Mouse (Mus musculus): ENCODE measurements around the gene Tkt. TPM values are rescaled to one million over a fixed set of nuclear protein-coding genes. Genes with fewer than 3 reads are reported as not detected.

Gene Tkt
- total RNA-seq, 2 experiments from 2014 or later = 314 to 322 TPM

DNA sequence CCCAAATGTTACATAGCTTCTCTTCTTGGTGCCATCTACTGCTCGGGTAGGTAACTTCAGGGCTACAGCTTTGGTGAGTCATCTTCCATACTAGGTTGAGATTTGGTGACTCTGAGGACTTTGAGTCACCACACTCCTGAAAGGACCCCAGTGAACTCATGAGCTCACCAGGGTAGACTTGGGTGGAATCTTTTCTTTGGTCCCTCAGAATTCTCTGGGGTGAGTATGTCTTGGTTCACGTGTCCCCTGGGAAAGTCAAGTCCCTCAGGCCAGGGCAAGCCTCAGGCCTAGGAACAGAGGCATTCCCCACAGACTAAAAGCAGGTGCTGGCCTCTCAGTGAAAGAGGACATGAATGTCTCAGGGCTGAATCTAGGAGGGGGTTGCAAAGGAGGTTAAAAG lies 35.9 kb downstream of the Tkt start:
- intact Hi-C loops (cut with DNase I) = no loop called here
- no peak for DNase-seq

DNA sequence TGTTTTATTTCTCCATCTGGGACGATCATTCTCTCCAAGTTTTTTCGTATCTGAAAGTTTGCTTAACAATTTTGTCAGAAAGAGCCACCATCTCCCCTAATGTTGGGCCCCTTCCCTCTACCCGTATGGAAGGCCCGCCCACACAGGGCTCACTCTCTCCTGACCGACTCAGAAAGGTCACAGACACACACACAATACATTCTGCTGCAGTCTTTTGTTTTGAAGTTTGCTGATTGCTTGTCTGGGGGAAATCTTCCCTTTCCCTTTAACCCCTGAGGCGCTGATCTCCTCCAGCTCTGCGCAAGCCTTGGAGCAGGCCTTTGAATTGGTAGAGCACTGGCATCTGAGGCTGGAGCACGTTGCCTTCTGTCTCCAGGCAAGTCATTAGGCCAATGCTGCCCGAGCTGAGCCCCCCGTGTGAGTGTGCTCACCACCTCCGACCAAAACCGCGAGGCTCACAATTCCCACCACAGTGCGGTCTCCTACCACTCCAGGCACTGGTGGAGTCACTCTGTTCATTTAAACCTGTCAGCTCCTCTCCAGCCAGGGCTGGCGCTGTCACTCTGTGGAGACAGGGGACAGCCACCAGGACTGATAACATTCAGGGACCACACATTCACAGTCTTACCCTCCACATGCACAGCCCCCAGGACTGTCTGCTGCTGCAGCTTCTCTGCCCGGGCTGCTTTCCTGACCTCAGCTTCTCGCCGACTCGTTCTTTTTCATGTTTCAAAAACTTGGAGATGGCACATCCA lies 36.5 kb downstream of the Tkt start:
- DNase-seq = no peak
- intact Hi-C loops (cut with DNase I) = no loop called here

DNA sequence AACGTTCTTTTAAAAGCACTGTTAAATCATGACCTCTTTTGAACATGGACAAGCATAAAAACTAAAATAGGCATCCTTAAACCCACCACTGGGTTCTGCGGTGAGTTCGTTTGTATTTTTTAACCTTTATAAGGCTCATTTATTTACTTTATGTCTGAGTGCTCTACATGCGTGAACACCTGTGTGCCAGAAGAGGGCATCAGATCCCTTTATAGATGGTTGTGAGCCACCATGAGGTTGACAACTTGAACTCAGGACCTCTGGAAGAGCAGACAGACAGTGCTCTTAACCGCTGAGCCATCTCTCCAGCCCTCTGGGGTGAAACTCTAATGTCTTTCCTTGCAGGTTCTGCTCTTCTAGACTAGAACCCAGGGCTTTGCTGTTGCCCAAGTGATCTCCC lies 37.2 kb downstream of the Tkt start:
- no peak for DNase-seq
- intact Hi-C loops (cut with DNase I) = no loop called here

DNA sequence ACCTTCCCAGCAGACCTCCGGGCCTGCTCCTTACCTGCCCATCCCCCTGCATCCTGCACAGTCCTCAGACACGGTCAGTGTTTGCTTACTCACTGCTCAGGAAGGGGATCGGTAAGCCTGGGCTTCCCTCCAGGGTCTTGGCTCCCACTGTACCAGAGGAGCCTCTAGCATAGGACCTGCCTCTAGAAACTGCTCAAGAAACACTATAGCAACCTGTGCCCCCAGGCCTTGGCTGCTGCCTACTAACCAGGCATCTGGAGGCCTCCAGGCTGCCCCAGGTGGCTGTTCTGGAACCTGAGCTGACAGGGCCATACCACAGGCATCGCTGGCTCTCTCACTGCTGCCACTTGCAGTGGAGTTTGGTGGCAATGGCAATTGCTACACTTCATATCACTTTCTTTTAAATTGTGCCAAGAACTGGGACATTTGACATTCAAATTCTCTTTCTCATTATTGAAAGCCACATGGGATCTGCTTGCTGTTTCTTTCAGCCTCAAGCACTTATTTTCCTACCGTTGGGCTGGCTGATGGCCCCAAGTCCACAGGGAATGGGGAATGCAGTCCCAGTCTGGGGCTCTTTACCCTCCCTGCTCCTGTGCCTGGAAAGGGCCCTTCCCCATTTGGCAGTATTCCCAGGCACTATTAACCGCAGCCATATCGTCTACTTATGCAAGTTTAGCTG lies 38.8 kb downstream of the Tkt start:
- peak; percentile 36 for DNase-seq
- intact Hi-C loops (cut with DNase I) = no loop called here

DNA sequence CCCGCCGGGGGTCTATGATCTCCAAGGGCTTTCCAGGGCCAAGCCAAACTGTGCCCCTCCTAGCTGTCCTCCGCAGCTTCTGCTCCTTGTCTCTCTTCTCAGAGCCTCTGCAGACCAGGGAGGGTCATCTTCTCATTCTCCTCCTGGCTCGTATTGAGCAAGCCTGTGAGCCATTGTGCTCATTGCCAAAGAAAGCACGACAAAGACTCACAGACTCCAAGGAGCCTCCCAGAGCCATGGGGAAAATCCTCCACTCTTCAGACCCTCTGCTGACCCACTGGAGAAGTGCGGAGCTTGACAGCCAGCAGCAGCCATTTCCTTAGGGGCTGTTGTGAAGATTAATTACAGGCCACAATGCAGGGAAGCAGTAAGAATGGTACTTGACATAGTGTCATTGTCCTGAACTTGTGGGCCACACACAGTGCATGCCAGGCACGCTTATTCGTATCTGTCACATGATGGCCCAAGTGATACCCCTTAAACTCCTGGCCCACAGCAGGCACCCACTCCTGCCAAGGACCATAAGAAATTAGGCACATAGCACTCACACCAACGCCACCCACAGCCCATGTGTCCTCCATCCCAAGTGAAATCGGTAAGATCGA lies 42.0 kb downstream of the Tkt start:
- no peak for DNase-seq
- intact Hi-C loops (cut with DNase I) = loop anchor here (5.0 kb wide), 1 partner anchor 82 kb away; no protein-coding TSS in a partner anchor

DNA sequence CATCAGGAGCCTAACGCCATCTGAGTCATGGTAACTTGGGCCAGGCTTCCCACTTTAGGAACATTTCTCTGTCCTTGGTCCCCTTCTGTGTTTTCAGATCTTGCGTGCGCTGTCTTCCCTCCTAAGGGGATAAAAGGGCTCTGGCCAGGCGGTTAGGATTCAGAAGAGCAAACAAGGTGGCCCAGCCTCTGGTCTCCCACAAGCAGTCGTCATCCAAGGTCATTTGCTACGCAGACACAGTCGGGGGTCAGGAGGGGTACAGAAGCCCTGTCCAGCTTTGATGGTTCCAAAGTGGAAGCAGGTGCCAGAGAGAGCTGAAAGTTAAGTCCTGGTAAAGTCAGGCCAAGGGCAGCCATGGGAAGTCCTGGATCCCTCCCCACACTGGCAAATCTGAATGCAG lies 42.8 kb downstream of the Tkt start:
- intact Hi-C loops (cut with DNase I) = loop anchor here (5.0 kb wide), 1 partner anchor 81 kb away; no protein-coding TSS in a partner anchor
- no peak for DNase-seq

DNA sequence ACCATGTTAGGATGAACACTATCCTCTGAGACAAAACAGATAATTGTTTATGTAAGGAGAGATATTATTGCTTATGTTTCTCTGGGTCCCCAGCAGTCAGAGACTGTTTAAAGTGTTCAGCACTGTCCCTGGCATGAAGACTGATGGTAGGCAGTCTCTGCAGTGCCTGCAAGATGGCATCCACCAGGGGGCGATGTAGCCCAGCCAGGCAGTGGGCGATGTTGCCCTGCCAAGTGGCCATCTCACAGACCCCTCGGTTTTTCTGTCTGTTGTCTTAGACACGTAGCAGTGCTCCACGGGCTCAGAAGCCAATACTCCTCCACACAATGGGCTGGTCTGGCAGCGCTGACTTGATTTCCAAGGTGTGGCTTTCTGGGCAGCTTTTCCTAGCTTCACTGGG lies 43.3 kb downstream of the Tkt start:
- intact Hi-C loops (cut with DNase I) = loop anchor here (5.0 kb wide), 1 partner anchor 81 kb away; no protein-coding TSS in a partner anchor
- DNase-seq = peak; percentile 91

DNA sequence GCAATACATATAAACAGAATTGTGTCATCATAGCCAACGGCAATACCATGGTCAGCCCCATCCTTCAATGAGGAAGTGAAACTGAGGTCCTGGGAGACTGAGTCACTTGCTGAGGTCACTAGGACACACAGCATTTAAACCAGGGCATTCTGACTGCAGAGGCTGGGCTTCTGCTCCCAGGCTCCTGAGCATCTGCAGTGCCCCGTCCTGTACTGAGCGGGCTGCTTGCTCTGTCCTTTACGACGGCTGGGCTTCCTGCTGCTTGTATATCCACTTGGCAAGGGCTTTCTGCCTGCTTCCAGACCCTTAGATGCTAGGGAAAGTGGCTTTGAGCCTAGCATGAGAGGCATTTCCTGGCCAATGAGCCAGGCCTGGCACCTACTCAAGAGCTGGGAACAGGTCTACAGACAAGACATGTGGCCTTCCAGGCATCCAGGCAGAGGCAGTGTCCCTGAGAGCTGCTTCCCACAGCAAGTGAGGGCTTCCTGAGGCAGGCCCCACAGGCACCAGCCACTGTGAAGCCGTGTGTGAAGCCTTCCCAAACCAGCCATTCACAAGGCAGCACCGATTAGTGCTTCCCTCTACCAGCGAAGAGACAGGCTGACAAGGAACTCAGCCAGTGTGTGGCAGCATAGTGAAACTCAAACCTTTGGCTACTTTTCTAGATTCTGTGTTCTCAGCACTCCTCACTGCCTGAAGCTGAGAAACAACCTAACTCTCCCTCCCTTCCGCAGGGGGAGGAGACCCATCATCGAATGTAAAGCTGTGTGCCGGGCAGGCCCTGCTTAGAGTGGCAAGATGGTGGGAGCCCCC lies 45.3 kb downstream of the Tkt start:
- DNase-seq = peak; percentile 90
- intact Hi-C loops (cut with DNase I) = loop anchor here (5.0 kb wide), 1 partner anchor 79 kb away; no protein-coding TSS in a partner anchor

DNA sequence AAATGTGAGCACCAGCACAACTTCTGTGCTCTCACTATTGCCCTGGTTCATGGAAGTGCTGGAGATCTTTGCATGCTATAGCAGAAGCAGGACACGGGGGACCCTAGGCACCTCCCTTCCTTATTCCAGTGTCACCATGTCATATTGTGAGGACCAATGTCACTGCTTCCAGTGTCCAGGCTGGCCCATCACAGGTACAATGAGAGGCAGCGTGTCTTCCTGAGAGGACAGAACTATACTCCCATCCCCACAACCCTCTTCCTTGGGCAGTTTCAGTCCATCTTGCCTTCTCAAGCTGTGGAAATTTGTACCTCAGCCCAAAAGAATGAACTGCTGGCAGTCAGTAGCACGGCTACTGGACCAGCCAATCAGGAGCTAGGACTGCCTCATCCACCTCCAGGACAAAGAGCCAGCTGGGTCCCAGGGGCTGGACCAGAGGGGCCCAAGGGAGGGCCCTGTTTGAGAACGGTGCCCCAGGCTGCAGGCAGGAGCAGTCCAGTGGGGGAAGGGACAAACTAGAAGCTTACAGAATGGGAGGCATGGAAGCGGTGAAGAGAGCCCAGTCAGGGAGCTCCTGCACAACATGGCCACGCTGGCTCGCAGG lies 46.0 kb downstream of the Tkt start:
- peak; percentile 59 for DNase-seq
- intact Hi-C loops (cut with DNase I) = loop anchor here (5.0 kb wide), 1 partner anchor 78 kb away; no protein-coding TSS in a partner anchor

DNA sequence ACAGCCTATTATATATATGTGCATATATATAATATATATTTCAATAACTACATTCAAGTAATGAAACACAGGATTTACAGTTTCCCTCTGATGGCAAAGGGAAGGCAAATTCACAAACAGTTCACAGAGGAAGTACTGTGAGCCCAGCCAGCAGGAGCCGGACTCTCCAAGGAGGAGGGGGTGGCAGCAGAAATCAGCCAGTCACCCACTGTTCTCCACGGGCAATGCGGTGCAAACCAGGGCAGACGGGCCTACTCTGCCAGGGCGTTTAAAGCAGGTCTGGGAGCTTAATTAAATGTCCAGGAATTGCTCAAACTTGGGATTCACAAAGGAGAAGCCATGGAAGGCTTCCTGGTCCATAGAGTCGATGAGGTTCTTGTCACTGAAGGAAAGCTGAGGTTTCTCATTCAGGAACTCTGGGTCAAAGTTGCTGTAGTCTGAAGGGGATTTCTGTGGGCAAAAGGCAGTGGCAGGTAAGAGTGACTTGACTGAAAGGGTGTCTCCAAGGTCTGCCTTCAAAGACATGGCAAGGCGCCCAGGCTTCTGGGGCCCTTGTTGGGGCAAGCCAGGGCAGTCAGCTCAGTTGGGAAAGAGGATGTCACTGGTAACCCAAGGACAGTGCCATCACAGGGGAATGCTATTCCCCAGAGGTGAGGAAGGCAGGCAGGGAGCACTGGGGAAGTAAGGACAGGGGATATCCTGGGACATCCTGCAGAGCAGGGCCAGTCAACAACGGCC lies 47.6 kb downstream of the Tkt start:
- no peak for DNase-seq
- intact Hi-C loops (cut with DNase I) = no loop called here

DNA sequence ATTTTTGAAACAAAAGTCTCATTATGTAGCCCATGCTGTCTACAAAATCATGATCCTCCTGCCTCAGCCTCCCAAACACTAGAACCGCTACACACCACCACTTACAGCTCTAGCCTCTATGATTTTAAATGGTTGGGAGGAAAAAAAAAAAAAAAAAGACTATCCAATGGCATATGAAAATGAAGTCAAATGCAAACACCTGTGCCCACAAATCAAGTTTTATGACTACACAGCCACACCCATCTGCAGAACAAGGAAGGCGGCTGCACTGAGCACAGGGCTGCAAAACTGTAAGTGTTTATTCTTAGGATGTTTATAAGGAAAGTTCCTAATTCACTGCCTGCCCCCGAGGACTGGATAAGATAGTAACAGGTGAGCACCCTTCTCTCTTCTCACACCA lies 48.2 kb downstream of the Tkt start:
- no peak for DNase-seq
- intact Hi-C loops (cut with DNase I) = no loop called here

DNA sequence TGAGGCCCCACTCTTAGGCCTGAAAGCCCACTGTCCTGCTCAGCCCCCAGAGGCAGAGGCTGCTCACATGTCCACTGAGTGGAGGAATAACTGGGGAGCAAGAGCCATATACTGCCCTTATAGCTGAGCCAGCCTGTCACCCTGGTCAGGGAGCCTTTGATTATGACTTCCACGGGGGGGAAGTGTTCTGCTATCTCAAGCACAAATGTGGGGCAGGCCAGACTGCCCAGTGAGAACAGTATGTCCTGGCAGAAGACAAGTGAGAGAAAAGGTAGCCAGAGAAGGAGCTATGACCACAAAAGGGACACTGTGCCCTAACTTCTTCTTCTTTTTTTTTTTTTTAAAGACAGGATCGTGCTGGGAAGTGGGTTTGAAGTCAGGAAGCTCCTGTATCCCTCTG lies 49.0 kb downstream of the Tkt start:
- no peak for DNase-seq
- intact Hi-C loops (cut with DNase I) = no loop called here

DNA sequence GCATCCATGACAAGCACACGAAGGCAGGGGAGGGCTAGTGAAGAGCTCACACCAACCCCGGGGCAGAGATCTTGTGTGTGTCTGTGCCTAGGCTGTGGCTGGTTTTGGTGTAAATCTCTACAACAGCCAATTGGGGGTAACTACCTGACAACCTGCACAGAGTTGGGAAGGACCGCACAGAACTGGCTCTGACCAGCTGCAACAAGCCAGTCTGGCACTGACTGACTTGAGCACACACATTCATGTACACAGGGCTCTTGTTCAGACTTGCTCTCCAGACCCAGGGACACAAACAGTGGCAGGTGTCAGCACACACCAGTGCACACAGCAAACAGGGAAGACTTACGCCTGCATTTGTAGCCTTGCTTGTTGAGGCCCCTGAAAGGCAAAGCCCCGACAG lies 58.7 kb downstream of the Tkt start:
- intact Hi-C loops (cut with DNase I) = no loop called here
- DNase-seq = no peak

DNA sequence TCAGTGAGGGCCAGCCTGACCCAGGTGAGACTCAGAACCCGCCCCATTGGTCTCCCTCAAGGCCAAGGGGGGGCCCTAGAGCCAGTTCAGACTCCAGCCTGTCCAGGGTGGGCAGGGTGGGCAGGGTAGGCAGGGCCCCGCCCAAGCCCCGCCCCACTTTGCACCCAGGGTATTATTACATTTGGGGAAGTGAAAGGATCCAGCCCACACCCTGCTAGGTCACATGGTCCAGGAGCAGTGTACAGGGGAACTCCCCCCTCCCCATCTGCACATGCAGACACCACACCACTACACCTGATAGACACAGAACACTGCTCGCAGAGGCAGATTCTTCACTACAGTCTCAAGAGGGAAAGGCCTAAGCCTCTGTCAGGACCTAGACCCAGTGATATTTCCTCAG lies 59.5 kb downstream of the Tkt start:
- intact Hi-C loops (cut with DNase I) = no loop called here
- DNase-seq = no peak

DNA sequence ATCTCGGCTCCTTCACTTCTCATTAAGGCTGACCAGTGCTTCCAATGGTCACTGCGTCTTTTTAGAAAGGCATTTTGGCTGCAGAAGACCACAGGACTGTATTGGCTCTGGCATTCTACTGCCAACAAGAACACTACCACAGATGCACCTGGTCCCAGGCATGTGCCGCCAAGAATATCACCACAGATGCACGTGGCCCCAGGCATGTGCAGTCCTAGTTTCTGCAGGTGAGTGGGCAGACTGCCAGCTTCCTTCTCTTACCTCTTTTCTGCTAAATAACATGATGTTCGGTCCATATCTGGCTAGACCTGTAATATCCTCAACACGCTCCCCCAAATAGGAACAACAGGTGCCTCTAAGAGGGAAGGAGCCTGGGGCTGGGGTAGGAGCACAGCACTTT lies 60.0 kb downstream of the Tkt start:
- intact Hi-C loops (cut with DNase I) = no loop called here
- DNase-seq = no peak

DNA sequence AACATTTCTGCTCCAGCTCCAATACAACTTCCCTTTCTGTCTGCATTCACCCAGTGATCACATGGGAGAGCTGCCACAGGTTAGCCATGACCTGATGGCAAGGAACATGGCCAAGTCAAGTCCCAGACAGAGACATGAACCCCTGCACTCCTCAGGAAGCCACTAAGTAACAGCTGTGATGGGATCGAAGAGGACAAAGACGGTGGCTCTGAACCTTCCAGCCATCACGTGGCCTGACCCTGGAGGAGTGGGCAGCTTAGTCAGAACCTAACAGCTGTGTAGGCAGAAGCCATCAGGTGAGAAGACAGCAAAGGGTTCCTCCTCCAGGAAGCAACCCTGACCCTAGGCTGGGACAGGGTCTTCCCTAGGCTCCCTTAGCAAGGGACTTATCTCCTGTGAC lies 61.3 kb downstream of the Tkt start:
- intact Hi-C loops (cut with DNase I) = no loop called here
- DNase-seq = no peak

DNA sequence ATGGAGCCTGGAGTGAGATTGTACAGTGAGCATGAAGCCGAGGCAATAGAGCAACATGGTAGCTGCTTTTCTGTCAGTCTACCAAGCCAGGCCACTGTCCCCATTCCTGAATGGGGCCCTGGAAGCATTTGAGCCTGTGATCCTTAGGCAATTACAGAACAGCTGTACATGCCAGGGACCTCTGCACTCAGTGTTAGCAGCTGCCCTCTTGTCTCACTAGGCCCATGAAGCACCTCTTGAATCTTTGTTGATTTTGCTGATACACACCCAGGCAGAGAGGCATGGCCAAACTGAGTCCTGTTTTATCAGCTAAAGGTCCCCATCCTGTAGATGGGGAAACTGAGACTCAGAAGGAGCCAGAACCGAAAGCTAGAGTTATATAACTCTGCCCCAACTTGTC lies 62.1 kb downstream of the Tkt start:
- intact Hi-C loops (cut with DNase I) = no loop called here
- no peak for DNase-seq

DNA sequence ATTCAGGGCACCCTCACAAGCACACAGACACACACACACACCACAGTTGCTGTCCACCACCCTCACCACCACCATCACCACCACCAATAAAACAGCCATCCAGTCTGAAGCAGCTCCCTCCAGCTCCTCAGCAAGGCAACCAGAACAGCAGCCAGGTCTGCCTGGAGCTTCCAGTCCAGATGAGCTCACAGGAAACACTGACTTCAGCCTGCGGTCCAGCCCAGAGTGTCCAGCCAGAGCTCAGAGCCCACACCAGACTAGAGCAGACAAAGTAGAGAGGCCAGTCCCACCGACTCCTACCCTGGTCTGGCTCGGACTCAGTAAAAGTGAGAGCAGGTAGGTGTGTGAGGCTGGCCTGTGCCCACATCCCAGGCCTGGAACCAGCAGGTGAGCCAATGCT lies 62.8 kb downstream of the Tkt start:
- intact Hi-C loops (cut with DNase I) = no loop called here

DNA sequence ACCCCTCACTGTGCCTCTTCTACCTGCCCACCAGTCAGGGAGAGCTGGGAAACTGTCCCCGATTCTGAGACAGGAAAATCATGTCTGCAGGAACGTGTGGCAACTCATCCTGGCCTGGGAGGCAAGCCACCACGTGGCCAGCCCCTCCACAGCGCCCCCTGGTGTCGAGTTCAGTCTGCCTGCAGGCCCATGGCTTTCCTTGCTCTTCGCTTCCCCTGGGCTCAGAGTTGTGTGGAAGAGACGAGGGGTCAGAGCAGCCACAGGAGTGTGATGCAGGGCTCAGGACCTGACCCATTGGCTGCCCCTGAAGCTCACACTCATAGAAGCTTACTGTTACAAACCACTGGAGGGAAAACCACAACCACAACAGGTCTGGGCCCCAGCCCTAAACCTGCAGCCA lies 64.4 kb downstream of the Tkt start:
- peak; percentile 85 for DNase-seq
- intact Hi-C loops (cut with DNase I) = no loop called here

More for the DNA sequence above, 62.8 kb downstream of the Tkt start:
- no peak for DNase-seq
